Mouse (Mus musculus) embryonic stem cell, embryonic (primary cell): ENCODE data around the gene Ugt1a6a.

Experiments
- CTCF ChIA-PET, 4 experiments: fragments of 300-600 bp in 2 of 4; fragments of 350-600 bp in 2 of 4; sonication (Branson Sonifier 250); formaldehyde crosslinking; loops; one replicate each; lab custom pipeline; 2022; ENCODE audit warnings: inconsistent platforms in 2 of 4; lab: Charles Lee
- POLR2A ChIA-PET, 4 experiments: fragments of 300-600 bp in 2 of 4; fragments of 350-600 bp in 2 of 4; sonication (Branson Sonifier 250); formaldehyde crosslinking; loops; one replicate each; lab custom pipeline; 2022; ENCODE audit warnings: antibody characterized with exemption in 4 of 4, inconsistent platforms in 1 of 4; lab: Charles Lee

Gene Ugt1a6a

GRCm38 (mm10) chr1:88248658-88249057 lies 114.0 kb downstream of the Ugt1a6a start:
- CTCF ChIA-PET = interaction anchor here in 2 of 4 experiments (1.2 to 1.9 kb wide), 3 partner anchors 36 to 42 kb away, joined by 3 to 6 read pairs (median 3); no protein-coding TSS in a partner anchor

GRCm38 (mm10) chr1:88249596-88249995 lies 115.0 kb downstream of the Ugt1a6a start:
- POLR2A ChIA-PET = interaction anchor here in 2 of 4 experiments (1.1 to 13.5 kb wide), 4 partner anchors 7 to 23 kb away, joined by 4 to 143 read pairs (median 4); no protein-coding TSS in a partner anchor
- CTCF ChIA-PET = interaction anchor here in 1 of 4 experiments (1.9 kb wide), 1 partner anchor 41 kb away, joined by 6 read pairs; no protein-coding TSS in a partner anchor

More at GRCm38 (mm10) chr1:88248658-88249057, 114.0 kb downstream of the Ugt1a6a start:
- POLR2A ChIA-PET = interaction anchor here in 3 of 4 experiments (0.5 to 13.5 kb wide), 11 partner anchors 8 to 29 kb away, joined by 3 to 143 read pairs (median 4); no protein-coding TSS in a partner anchor

DNA sequence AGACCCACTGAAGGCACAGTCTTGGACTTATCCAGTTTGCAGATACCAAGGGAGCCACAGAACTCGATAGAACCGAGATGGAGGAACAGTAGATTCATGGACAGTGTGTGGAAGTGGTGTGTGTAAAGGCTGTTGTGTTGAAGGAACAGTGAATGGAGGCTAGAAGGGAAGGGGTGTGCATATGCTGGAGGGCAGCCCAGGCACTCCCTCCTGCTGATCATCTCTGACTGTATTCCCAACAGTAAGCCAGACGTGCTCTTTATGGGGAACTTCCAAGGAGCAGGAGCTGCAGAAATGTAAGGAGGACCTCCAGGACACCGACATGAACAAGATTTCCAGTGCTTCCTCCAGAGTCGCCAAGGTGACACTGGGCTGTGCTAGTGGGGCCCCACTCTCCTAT lies 115.4 kb downstream of the Ugt1a6a start:
- CTCF ChIA-PET = interaction anchor here in 2 of 4 experiments (0.6 to 1.9 kb wide), 3 partner anchors 9 to 40 kb away, joined by 6 to 21 read pairs (median 8); no protein-coding TSS in a partner anchor
- POLR2A ChIA-PET = interaction anchor here in 1 of 4 experiments (1.3 to 13.5 kb wide), 3 partner anchors 15 to 23 kb away, joined by 4 to 143 read pairs (median 5); no protein-coding TSS in a partner anchor

DNA sequence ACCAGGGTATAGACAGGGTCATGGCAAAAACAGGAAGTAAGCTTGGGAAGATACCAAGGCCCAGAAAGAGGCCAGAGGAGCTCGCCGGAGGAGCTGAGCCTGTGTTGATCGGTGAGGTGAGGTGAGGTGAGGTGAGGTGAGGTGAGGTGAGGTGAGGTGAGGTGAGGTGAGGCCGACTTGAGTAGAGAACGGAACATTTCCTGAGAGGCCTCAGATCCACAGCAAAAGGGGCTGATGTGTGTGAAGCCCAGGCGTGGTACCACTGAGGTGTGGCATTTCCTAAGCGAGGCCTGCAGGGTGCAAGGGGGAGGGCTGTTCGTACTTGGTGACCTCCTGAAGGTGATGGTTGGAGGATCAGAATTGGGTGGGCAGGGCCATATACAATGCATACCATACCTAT lies 118.5 kb downstream of the Ugt1a6a start:
- ChIA-PET CTCF (interaction anchor here (0.8 to 2.2 kb wide), 7 partner anchors 24 to 48 kb away, joined by 3 to 7 read pairs (median 4); partner anchors contain the start of genes Trpm8 (in 2 of the 4) and Hjurp (in 1 of the 4)), POLR2A (interaction anchor here in 2 of 4 experiments (0.6 to 15.1 kb wide), 10 partner anchors 9 to 34 kb away, joined by 3 to 143 read pairs (median 4); partner anchors contain the start of genes Hjurp (in 1 of the 2) and Trpm8 (in 1 of the 2))

- POLR2A ChIA-PET = interaction anchor here in 2 of 4 experiments (0.8 to 15.1 kb wide), 11 partner anchors 8 to 34 kb away, joined by 3 to 143 read pairs (median 3); partner anchors contain the start of genes Hjurp (in 1 of the 2) and Trpm8 (in 1 of the 2)
- CTCF ChIA-PET = interaction anchor here (0.5 to 2.2 kb wide), 7 partner anchors 24 to 48 kb away, joined by 3 to 7 read pairs (median 4); partner anchors contain the start of genes Trpm8 (in 2 of the 4) and Hjurp (in 1 of the 4)
Observed at GRCm38 (mm10) chr1:88253540-88253939, 118.9 kb downstream of the Ugt1a6a start.

DNA sequence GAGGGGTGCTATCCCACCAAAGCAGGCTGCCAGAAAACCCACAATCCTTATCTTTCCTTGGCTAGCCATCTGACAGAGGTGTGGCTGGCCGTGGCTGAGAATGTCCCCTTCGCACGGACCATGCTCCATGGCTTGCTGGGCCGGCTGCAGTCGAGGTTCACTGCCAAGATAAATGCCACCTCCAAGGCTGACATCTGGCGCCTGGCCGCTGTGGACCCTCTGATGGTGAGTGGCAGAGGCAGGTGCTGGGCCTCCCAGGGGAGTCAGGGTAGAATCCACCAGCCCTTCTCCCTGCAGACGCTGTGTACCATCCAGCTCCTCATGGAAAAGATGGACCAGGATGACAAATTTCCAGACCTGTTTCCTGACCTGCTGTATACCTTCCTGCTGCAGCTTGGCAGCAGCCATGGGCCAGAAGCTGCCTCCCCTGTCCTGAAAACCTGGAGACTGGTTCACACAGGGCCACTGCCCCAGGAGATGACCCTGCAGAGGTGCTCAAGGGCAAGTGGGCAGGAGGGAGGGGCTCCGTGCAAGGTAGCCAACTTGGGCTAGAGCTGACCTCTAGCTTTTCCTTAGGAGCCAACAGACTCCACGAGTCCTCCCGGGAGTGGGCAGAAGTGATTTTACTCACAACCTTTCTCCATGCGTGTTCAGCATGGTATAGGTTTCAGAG lies 120.3 kb downstream of the Ugt1a6a start:
- ChIA-PET CTCF (interaction anchor here in 2 of 4 experiments (0.6 to 1.0 kb wide), 2 partner anchors 35 kb away, joined by 3 to 5 read pairs; no protein-coding TSS in a partner anchor), POLR2A (interaction anchor here in 2 of 4 experiments (0.9 to 15.1 kb wide), 7 partner anchors 10 to 20 kb away, joined by 3 to 203 read pairs (median 4); partner anchors contain the start of genes Hjurp (in 2 of the 2) and Trpm8 (in 2 of the 2))

DNA sequence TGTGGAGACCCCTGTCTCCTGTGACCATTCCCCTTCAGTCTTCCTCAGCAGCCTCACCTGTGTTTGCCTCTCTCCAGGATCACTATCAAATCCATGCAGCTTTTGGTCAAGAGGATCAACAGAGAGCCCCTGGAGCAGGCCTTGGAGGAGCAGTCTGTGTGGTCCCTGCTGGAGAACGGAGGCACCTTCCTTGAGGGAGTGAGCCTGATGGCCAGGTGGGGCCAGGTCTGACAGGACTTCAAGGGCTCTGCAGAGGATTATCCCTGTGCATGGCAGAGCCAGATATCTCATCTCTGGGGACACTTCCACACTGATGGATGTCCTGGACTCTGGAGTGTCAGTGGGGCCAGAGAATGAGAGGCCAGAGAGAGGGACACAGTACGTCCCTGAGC lies 120.9 kb downstream of the Ugt1a6a start:
- POLR2A ChIA-PET = interaction anchor here in 2 of 4 experiments (0.9 to 15.1 kb wide), 4 partner anchors 10 to 19 kb away, joined by 3 to 203 read pairs (median 131); partner anchors contain the start of genes Hjurp (in 2 of the 2) and Trpm8 (in 2 of the 2)
- CTCF ChIA-PET = interaction anchor here in 3 of 4 experiments (0.6 to 3.1 kb wide), 5 partner anchors 30 to 35 kb away, joined by 3 to 17 read pairs (median 5); no protein-coding TSS in a partner anchor

- CTCF ChIA-PET = interaction anchor here (0.6 to 3.1 kb wide), 9 partner anchors 9 to 35 kb away, joined by 3 to 17 read pairs (median 5); partner anchors contain the start of genes Hjurp (in 2 of the 4) and Trpm8 (in 2 of the 4)
Observed at GRCm38 (mm10) chr1:88255989-88256754, 121.6 kb downstream of the Ugt1a6a start.

DNA sequence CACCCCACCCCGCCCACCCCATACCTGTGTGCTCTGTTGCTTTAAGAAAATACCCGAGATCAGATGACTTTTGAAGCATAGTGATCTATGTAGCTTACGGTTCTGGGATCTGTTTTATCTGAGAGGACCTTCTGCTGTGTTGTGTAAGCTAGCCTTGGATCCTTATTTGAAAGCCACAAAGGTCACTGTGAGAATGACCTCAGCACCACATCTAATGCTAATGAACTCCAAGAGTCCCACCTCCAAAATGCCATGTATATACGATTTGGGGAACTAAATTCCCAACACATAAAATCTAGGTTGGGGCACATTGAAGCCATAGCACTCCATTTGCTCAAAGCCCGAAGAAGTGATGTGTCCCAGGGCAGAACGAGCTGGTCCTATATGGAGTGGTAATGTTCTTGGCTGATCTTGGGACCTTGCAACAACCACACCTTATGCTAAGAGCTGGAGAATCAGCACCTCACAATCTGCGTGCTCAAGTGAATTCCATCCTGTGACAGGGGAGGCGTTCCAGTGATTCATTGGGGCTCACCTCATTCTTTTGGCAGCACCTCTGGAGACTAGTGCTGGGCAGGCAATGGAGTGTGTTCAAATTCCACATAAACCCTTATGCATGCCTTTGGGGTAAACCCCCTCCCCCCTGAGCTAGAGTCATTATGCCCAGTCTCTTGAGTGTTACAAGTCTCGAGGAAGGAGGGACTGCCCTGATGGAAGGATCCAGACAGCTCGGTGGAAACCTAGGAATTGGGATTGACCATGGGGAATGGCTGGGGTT lies 122.5 kb downstream of the Ugt1a6a start:
- POLR2A ChIA-PET = interaction anchor here (0.5 to 15.1 kb wide), 22 partner anchors 8 to 323 kb away, joined by 3 to 203 read pairs (median 4); partner anchors contain the start of genes Hjurp (in 2 of the 4) and Trpm8 (in 2 of the 4)
- CTCF ChIA-PET = interaction anchor here (0.6 to 3.1 kb wide), 11 partner anchors 8 to 619 kb away, joined by 3 to 17 read pairs (median 5); partner anchors contain the start of genes Hjurp (in 3 of the 4) and Trpm8 (in 3 of the 4)

More at GRCm38 (mm10) chr1:88255989-88256754, 121.6 kb downstream of the Ugt1a6a start:
- POLR2A ChIA-PET = interaction anchor here (0.5 to 15.1 kb wide), 20 partner anchors 7 to 324 kb away, joined by 3 to 203 read pairs (median 4); partner anchors contain the start of genes Hjurp (in 2 of the 4) and Trpm8 (in 2 of the 4)

- ChIA-PET POLR2A (interaction anchor here (0.5 to 15.1 kb wide), 18 partner anchors 8 to 54 kb away, joined by 3 to 203 read pairs (median 4); partner anchors contain the start of genes Hjurp (in 2 of the 4) and Trpm8 (in 2 of the 4)), CTCF (interaction anchor here (0.6 to 3.1 kb wide), 10 partner anchors 20 to 620 kb away, joined by 3 to 17 read pairs (median 8); partner anchors contain the start of genes Hjurp (in 3 of the 4) and Trpm8 (in 3 of the 4))
Observed at GRCm38 (mm10) chr1:88257681-88258080, 123.1 kb downstream of the Ugt1a6a start.

DNA sequence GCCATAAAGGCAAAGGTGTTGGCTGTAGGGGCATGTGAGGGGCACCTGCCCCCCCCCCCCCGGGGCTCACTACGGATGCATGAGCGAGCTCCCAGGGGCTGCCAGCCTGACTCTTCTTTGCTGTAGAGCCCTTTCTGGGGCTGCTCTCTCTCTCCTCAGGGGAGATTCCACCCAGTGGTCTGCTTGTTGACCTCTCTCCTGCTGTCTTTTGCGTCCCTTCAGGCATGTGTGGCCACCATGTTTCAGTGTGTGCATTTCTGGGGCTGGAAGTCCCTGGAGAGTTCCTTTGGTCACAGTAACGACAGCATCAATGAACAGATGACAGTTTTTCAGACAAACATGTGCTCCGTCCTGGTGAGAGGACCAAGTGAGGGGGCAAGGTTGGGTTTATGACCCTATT lies 123.8 kb downstream of the Ugt1a6a start:
- POLR2A ChIA-PET = interaction anchor here in 3 of 4 experiments (0.5 to 15.1 kb wide), 11 partner anchors 7 to 63 kb away, joined by 3 to 203 read pairs (median 4); partner anchors contain the start of genes Hjurp (in 2 of the 3) and Trpm8 (in 2 of the 3)
- CTCF ChIA-PET = interaction anchor here in 3 of 4 experiments (0.6 to 3.1 kb wide), 8 partner anchors 19 to 208 kb away, joined by 3 to 17 read pairs (median 8); partner anchors contain the start of genes Hjurp (in 2 of the 3) and Trpm8 (in 2 of the 3)

GRCm38 (mm10) chr1:88258881-88259642 lies 124.5 kb downstream of the Ugt1a6a start:
- POLR2A ChIA-PET = interaction anchor here in 3 of 4 experiments (0.6 to 15.1 kb wide), 10 partner anchors 10 to 1028 kb away, joined by 3 to 203 read pairs (median 4); partner anchors contain the start of genes Hjurp (in 2 of the 3) and Trpm8 (in 2 of the 3)
- CTCF ChIA-PET = interaction anchor here in 2 of 4 experiments (0.7 to 1.9 kb wide), 4 partner anchors 9 to 31 kb away, joined by 3 to 21 read pairs (median 5); no protein-coding TSS in a partner anchor

DNA sequence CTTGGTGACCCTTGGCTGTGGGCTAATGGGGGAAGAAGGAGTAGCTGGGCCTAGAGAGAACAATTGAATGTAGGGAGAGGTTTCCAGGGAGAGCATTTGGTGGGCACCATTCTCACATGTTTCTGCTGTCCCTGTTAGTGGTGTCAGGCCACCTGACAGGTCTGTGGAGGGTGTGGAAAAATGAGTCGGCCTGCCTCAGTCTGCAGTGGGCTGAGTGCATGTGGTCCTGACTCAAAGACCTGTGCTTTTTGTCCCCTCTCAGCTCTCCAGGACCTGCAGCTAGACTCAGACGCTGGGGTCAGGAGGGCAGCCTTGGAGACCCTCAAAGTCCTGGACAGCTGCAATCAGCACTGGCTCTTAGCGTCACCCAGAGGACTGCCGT lies 125.0 kb downstream of the Ugt1a6a start:
- CTCF ChIA-PET = interaction anchor here in 2 of 4 experiments (0.7 to 1.9 kb wide), 4 partner anchors 9 to 30 kb away, joined by 3 to 21 read pairs (median 5); no protein-coding TSS in a partner anchor
- POLR2A ChIA-PET = interaction anchor here in 2 of 4 experiments (0.6 to 15.1 kb wide), 7 partner anchors 11 to 1028 kb away, joined by 3 to 203 read pairs (median 4); partner anchors contain the start of genes Hjurp (in 2 of the 2) and Trpm8 (in 2 of the 2)

- ChIA-PET POLR2A (interaction anchor here in 2 of 4 experiments (1.0 to 15.1 kb wide), 5 partner anchors 11 to 40 kb away, joined by 3 to 203 read pairs (median 4); partner anchors contain the start of genes Hjurp (in 2 of the 2) and Trpm8 (in 2 of the 2)), CTCF (interaction anchor here in 1 of 4 experiments (1.9 kb wide), 1 partner anchor 30 kb away, joined by 7 read pairs; no protein-coding TSS in a partner anchor)
Observed at GRCm38 (mm10) chr1:88260114-88260513, 125.5 kb downstream of the Ugt1a6a start.
